Mouse (Mus musculus): ENCODE data around the gene Nop16. TPM values are rescaled to one million over a fixed set of nuclear protein-coding genes. Genes with fewer than 3 reads are reported as not detected.

Nop16 gene
- total RNA-seq, 4 experiments from 2014 or later, result 14.5 to 18.3 (median 16.0) TPM

- DNase-seq (ENCODE audit: low spot score), result no peak
Measured at GRCm38 (mm10) chr13:54596107-54596690, 6.3 kb upstream of the Nop16 start.

GRCm38 (mm10) chr13:54593617-54594016 lies 3.7 kb upstream of the Nop16 start:
- DNase-seq (ENCODE audit: low spot score), result no peak

GRCm38 (mm10) chr13:54591776-54592356 lies 2.0 kb upstream of the Nop16 start:
- DNase-seq (ENCODE audit: low spot score), result no peak

- no peak for DNase-seq (ENCODE audit: low spot score)
Measured at GRCm38 (mm10) chr13:54589414-54589995, 385 bp downstream of the Nop16 start.

- no peak for DNase-seq (ENCODE audit: low spot score)
Measured at GRCm38 (mm10) chr13:54585831-54586230, 4.1 kb downstream of the Nop16 start.

- DNase-seq (ENCODE audit: low spot score), result no peak
Measured at GRCm38 (mm10) chr13:54582860-54583259, 7.0 kb downstream of the Nop16 start.

GRCm38 (mm10) chr13:54582126-54582525 lies 7.8 kb downstream of the Nop16 start:
- no peak for DNase-seq (ENCODE audit: low spot score)

- no peak for DNase-seq (ENCODE audit: low spot score)
Measured at GRCm38 (mm10) chr13:54581385-54581784, 8.5 kb downstream of the Nop16 start.

- DNase-seq (ENCODE audit: low spot score), result no peak
Measured at GRCm38 (mm10) chr13:54577652-54578507, 12.0 kb downstream of the Nop16 start.

GRCm38 (mm10) chr13:54575489-54575888 lies 14.4 kb downstream of the Nop16 start:
- DNase-seq (ENCODE audit: low spot score), result no peak

GRCm38 (mm10) chr13:54574854-54575481 lies 14.9 kb downstream of the Nop16 start, which contains the start of gene Arl10:
Gene Arl10, plus strand, starts transcription at chr13:54575015.
- peak; percentile 67 for DNase-seq (ENCODE audit: low spot score)

GRCm38 (mm10) chr13:54572621-54573020 lies 17.3 kb downstream of the Nop16 start:
- DNase-seq (ENCODE audit: low spot score), result no peak

GRCm38 (mm10) chr13:54571637-54572036 lies 18.3 kb downstream of the Nop16 start:
- DNase-seq (ENCODE audit: low spot score), result no peak

GRCm38 (mm10) chr13:54570736-54571135 lies 19.2 kb downstream of the Nop16 start:
- DNase-seq (ENCODE audit: low spot score), result no peak

- no peak for DNase-seq (ENCODE audit: low spot score)
Measured at GRCm38 (mm10) chr13:54569282-54569681, 20.6 kb downstream of the Nop16 start.

GRCm38 (mm10) chr13:54568380-54568779 lies 21.5 kb downstream of the Nop16 start:
- no peak for DNase-seq (ENCODE audit: low spot score)

- peak; percentile 52 for DNase-seq (ENCODE audit: low spot score)
Measured at GRCm38 (mm10) chr13:54565594-54566345, 24.1 kb downstream of the Nop16 start.

GRCm38 (mm10) chr13:54565201-54565581 lies 24.7 kb downstream of the Nop16 start, which contains the start of gene 4833439L19Rik:
Gene 4833439L19Rik, minus strand, starts transcription at chr13:54565435.
- peak; percentile 93 for DNase-seq (ENCODE audit: low spot score)

- DNase-seq (ENCODE audit: low spot score), result no peak
Measured at GRCm38 (mm10) chr13:54564232-54565200, 25.4 kb downstream of the Nop16 start.

GRCm38 (mm10) chr13:54562562-54562961 lies 27.3 kb downstream of the Nop16 start:
- no peak for DNase-seq (ENCODE audit: low spot score)

All from heart, adult 8-10 months (tissue).